Mouse (Mus musculus) monocyte, adult 5-6 weeks (primary cell): ENCODE measurements around the gene A4galt. TPM values are rescaled to one million over a fixed set of nuclear protein-coding genes. Genes with fewer than 3 reads are reported as not detected.
"Not testable (repeated sequence)": the region's sequence is repeated elsewhere in the genome, so short reads cannot be mapped to it uniquely, and the experiment has no call there.

Source experiments
- ATAC-seq: fragments of 153-309, 156-312 bp; replicated peaks from 2 replicates; pipeline ENCODE4 v1.8.0; 2017; ENCODE audit warnings: mild to moderate bottlenecking; ENCODE audit not compliant: low TSS enrichment, insufficient number of reproducible peaks, severe bottlenecking, poor library complexity, low FRiP score
- total RNA-seq: library from RNA; stranded (forward); fragments of 200-1000, 200-491, 200-594 nt; gene quantifications from 3 replicates; pipeline ENCODE4 v1.2.3, GENCODE M21; 2017

Gene A4galt
- total RNA-seq, 1 experiment from 2014 or later: not detected

DNA sequence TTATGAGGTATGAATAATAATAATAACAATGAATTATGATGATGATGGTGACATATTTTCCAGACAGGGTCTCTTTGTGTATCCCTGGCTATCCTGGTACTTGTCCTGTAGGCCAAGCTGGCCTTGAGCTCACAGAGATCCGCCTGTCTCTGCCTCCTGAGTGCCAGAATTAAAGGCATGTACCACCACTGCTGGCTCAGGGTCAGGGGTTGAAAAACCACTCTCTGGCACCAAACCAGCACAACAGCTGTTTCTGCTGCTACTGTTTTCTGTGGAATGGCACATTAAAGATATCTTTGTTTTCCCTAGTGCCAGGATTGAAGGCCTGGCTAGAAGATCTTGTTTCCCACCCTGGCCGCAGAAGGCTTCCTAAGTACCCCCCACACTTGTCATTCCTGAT is 21.4 kb upstream of the A4galt start:
- no peak for ATAC-seq

GRCm38 (mm10) chr15:83271221-83271620 is 19.6 kb upstream of the A4galt start:
- ATAC-seq: not testable (repeated sequence)

GRCm38 (mm10) chr15:83269985-83270384 is 18.4 kb upstream of the A4galt start:
- ATAC-seq: not testable (repeated sequence)

DNA sequence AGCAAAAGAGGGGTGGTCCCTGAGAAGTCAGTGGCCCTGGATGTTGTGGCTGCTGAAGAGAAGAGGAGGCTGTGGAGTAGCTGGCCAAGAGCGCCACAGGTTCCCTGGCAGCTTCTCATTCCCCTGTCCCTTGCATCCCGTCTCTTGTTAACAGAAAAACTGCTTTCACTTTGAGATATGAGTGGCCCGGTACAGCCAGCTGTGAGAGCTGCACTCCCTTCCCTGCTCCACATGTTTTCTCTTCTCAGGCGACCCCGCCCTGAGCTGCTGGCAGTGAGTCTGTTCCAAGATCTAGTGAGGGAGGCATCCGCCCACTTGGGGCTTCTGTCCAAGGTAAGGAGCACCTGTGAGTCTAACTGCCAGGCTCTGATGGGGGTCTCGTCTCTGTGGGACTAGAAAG is 16.9 kb upstream of the A4galt start:
- not testable (repeated sequence) for ATAC-seq

DNA sequence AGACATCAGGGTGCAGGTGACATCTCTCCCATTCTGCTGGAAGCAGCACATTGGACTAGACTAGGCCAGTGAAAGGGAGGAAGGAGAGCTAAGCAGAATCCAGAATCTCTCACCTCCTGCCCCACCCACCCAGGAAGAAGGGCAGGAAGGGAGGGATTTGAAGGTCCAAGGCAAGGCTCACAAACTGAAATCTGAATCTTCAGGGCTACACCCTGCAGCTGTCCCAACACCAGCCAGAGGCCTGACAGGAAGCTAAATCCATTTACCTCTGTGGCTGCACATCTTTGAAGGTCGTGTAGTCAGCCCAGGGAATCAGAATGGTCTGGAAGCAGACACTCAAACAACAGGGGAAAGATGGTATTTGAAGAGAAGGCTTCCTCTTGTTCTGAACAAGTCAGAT is 13.7 kb upstream of the A4galt start:
- ATAC-seq: no peak

DNA sequence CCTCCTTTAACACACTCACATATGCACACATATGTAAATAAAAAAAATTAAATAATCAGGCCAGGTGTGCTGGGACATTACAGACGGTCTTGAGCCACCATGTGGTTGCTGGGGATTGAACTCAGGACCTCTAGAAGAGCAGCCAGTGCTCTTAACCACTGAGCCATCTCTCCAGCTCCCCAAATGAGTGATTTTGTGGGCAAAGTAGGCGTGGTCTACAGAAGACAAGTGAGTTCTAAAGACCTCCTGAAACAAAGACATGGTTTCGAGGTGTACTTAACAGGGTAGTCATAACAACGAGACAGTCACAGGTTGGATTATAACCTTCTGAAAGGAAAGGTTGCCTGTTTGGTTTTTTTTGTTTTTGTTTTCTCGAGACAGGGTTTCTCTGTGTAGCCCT is 11.8 kb upstream of the A4galt start:
- ATAC-seq: no peak

GRCm38 (mm10) chr15:83257906-83258305 is 6.3 kb upstream of the A4galt start:
- ATAC-seq: no peak

DNA sequence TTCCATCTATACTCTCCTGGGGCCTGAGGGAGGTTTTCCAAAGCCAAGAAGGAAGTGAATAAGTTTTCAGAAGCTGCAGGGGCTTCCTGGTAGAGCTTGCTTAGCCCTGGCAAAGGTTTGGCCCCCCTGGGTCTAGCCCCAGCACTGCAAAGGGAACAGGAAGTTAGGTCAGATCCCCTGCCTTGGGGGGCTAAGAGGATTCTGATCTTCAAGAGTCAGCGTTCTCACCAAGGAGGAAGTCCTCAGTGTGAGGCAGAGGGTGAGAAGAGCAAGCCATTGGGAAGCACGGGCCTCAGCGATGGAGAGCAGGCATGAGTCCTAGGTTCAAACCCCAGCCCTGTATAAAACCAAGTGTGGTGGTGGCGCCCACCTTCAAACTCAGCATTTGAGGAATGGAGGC is 4.9 kb upstream of the A4galt start:
- ATAC-seq: no peak

DNA sequence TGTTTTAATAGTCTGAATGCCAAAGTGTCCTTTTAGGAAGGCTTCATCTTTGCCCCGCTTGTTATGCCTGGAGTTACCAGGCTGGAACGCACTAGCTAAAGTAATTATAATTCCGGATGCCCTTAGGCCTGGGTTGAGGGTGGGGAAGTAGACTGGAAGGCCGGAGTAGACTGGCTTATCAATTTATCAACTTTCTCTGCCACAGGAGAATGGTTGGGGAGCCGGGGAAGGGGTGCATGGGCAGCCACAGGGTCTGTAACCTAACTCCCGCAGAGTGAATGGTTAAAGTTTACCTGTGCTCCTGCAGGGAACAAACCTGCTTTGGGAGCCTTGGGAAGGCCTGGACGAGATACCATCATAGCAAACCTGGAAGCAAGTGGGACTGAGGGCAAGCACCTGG is 4.4 kb upstream of the A4galt start:
- ATAC-seq: no peak

- ATAC-seq: no peak
Measured at GRCm38 (mm10) chr15:83255191-83255782, 3.7 kb upstream of the A4galt start.

GRCm38 (mm10) chr15:83254372-83255070 is 2.9 kb upstream of the A4galt start:
- ATAC-seq: no peak

DNA sequence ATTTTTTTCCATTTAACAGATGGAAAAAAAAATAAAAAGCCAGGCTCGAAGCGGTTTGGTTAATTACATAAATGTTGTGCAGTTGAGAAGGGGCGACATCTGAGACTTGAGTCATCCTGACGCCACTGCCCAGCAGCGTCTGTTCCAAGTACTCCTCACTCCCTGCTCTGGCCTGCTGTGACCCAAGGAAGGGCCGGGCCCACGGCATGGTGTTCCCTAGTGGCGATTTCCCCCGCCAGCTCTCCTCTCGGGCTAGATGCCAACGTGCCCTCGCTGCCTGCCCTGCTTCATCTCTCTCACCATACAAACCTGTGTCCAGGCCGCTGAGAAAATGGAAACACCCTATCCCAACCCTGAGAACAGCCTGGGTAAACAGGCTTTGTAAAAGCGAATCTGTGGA is 486 bp upstream of the A4galt start:
- no peak for ATAC-seq

GRCm38 (mm10) chr15:83250651-83251175 is 861 bp downstream of the A4galt start:
- no peak for ATAC-seq

GRCm38 (mm10) chr15:83249535-83250287 is 1.9 kb downstream of the A4galt start:
- no peak for ATAC-seq

DNA sequence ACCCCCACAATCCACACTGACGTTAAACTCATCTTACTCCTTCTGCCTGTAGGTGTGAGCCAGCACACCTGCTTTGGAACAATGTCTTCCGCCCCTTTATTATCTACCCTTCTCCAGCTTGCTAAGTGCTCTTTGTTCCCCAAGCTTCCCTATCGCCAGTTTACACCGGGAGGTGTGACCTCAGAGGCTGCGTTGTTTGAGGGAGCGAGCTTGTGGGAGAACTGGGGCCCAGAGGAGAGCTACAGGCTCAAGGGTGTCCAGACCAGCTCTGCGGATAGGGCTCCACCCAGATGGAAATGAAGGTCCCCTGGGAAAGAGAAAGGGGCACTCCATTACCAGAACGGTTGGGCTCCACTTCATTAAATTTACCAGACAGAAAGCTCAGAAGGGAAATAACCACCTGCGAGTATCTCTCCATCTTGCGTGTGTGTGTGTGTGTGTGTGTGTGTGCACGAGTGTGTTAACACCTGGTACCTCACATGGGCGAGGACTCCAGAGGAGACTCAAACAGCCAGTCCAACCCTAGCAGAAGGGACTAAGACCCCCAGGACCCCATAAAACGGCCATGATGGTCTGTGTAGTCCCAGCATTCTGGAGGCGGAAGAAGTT is 3.2 kb downstream of the A4galt start:
- no peak for ATAC-seq

DNA sequence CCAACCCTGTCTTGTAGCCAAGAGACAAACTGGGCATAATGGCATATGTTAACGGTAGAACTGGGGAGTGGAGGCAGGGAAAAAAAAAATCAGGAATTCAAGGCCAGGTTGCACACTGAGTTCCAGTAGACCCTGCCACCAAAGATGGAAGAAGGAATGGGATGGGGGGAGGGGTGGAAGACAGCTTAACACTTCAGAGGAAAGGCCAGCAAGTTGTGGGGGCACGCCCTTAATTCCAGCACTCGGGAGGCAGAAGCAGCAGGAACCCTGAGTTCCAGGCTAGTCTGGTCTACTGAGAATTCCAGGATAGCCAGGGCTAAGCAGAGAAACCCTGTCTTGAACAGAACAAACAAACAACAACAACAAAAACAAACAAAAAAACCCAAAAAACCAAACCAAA is 7.2 kb downstream of the A4galt start:
- ATAC-seq: no peak

GRCm38 (mm10) chr15:83241961-83242680 is 9.5 kb downstream of the A4galt start:
- no peak for ATAC-seq

DNA sequence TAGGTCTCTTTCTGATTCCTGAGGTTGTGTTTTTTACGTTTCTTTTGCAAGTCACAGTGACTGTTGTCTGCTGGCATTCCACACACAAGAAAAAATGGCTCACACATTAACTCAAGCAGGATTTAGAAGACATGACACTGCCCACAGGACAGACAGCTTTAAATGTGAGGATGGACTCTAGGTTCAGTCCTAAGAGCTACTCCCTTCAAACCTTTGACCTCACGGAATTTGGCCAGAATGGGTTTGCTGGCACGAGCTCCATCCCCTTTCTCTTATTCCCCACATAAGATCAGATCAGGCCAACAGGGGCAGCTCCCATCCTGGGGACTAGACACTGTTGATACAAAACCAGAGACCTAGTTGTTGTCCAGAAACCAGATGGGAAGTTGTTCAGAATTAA is 10.1 kb downstream of the A4galt start:
- ATAC-seq: no peak
